In the genomic region with DNA sequence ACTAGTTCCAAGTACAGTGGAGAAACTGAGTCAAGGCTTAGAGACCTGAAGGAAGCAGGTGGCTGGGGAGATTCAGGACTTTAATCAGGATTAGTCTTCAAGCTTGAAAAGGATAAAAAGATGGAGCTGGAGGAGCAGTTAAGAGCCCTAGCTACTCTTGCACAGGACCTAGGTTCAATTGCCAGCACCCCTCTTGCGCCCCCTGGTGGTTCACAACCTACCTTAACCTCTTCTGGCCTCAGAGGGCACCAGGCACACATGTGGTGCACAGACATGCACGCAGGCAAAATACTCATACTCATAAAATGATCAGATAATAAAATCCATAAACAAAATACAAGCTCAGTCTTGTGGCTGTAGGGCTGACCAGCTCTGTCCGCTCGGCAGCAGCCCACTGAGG, we compare ENCODE assay signal across 8 mouse cellular contexts. TPM values are rescaled to one million over a fixed set of nuclear protein-coding genes. Genes with fewer than 3 reads are reported as not detected.
A peak's percentile ranks its signal among the peaks of the same experiment; 100 is the strongest.
DNase-seq lines count a peak whose midpoint lies in the region; ATAC-seq lines count a peak whose summit lies in the region.

No protein-coding gene starts in this region.

- H3K4me2 ChIP-seq in midbrain, embryonic 11.5 days: no peak overlapping the region
- no peak overlapping the region for H3K4me2 ChIP-seq in midbrain, embryonic 15.5 days
- no peak overlapping the region for H3K4me2 ChIP-seq in embryonic facial prominence, embryonic 11.5 days (ENCODE audit: low read depth, low read length)
- no peak overlapping the region for H3K4me2 ChIP-seq in limb, embryonic 11.5 days (ENCODE audit: low read depth, severe bottlenecking)
- no peak overlapping the region for H3K4me2 ChIP-seq in neural tube, embryonic 13.5 days

- H3K27me3 ChIP-seq in midbrain, embryonic 11.5 days (ENCODE audit: control insufficient read depth, insufficient read depth, low read length): no peaks in the 10 kb centered on the region
- H3K27me3 ChIP-seq in midbrain, embryonic 15.5 days (replicated peaks): no peaks in the 10 kb centered on the region
- H3K27me3 ChIP-seq in embryonic facial prominence, embryonic 11.5 days (ENCODE audit: control insufficient read depth, insufficient read depth, low read length): no peaks in the 10 kb centered on the region
- H3K27me3 ChIP-seq in limb, embryonic 11.5 days (ENCODE audit: control insufficient read depth, insufficient read depth, low read length): no peaks in the 10 kb centered on the region
- H3K27me3 ChIP-seq in neural tube, embryonic 13.5 days: no peaks in the 10 kb centered on the region

- H3K27ac ChIP-seq in midbrain, embryonic 11.5 days (ENCODE audit: low read depth, low read length): no peak overlapping the region
- no peak overlapping the region for H3K27ac ChIP-seq in midbrain, embryonic 15.5 days
- no peak overlapping the region for H3K27ac ChIP-seq in embryonic facial prominence, embryonic 11.5 days (replicated peaks; ENCODE audit: low read depth, low read length)
- H3K27ac ChIP-seq in limb, embryonic 11.5 days (replicated peaks; ENCODE audit: low read depth, low read length): no peak overlapping the region
- no peak overlapping the region for H3K27ac ChIP-seq in neural tube, embryonic 13.5 days (replicated peaks)

- H3K4me1 ChIP-seq in midbrain, embryonic 11.5 days (ENCODE audit: control insufficient read depth, insufficient read depth, low read length): no peaks in the 10 kb centered on the region
- H3K4me1 ChIP-seq in midbrain, embryonic 15.5 days: peaks cover 4% of the 10 kb centered on the region; the same call in 1 of the 2 replicates
- H3K4me1 ChIP-seq in embryonic facial prominence, embryonic 11.5 days (ENCODE audit: control insufficient read depth, insufficient read depth, low read length): no peaks in the 10 kb centered on the region
- 0 out of 2 replicates have a peak, but pooled peaks cover 2% of the 10 kb centered on the region for H3K4me1 ChIP-seq in limb, embryonic 11.5 days (ENCODE audit: control insufficient read depth, insufficient read depth, low read length)
- peaks cover 4% of the 10 kb centered on the region; the same call in 1 of the 2 replicates for H3K4me1 ChIP-seq in neural tube, embryonic 13.5 days (replicated peaks)

- no peak overlapping the region for H3K4me3 ChIP-seq in midbrain, embryonic 11.5 days (ENCODE audit: low read depth, low read length)
- no peak overlapping the region for H3K4me3 ChIP-seq in midbrain, embryonic 15.5 days
- no peak overlapping the region for H3K4me3 ChIP-seq in embryonic facial prominence, embryonic 11.5 days (ENCODE audit: low read depth, low read length)
- H3K4me3 ChIP-seq in limb, embryonic 11.5 days (ENCODE audit: low read depth, low read length): no peak overlapping the region
- no peak overlapping the region for H3K4me3 ChIP-seq in neural tube, embryonic 13.5 days

- H3K9ac ChIP-seq in midbrain, embryonic 11.5 days (ENCODE audit: low read length): no peak overlapping the region
- no peak overlapping the region for H3K9ac ChIP-seq in midbrain, embryonic 15.5 days
- H3K9ac ChIP-seq in embryonic facial prominence, embryonic 11.5 days (replicated peaks; ENCODE audit: low read length): no peak overlapping the region
- H3K9ac ChIP-seq in limb, embryonic 11.5 days (ENCODE audit: low read length): no peak overlapping the region
- no peak overlapping the region for H3K9ac ChIP-seq in neural tube, embryonic 13.5 days

- DNase-seq in midbrain, embryonic 11.5 days (ENCODE audit: low spot score, missing footprints): peak; percentile 92
- DNase-seq in adrenal gland, postnatal 10 days: peak; percentile 89
- peak; percentile 78 for DNase-seq in embryonic facial prominence, embryonic 11.5 days (ENCODE audit: low spot score)
- DNase-seq in hindlimb bud, embryonic 11.5 days (ENCODE audit: extremely low spot score, low read depth, low spot score): peak; percentile 33
- DNase-seq in limb, embryonic 11.5 days (ENCODE audit: low spot score): peak; percentile 84
- DNase-seq in thymus, postnatal 25 days: peak; percentile 76

- ATAC-seq in midbrain, embryonic 11.5 days (ENCODE audit: low FRiP score): no peak
- ATAC-seq in midbrain, embryonic 15.5 days (replicated peaks): no peak
- ATAC-seq in embryonic facial prominence, embryonic 11.5 days (replicated peaks; ENCODE audit: insufficient number of reproducible peaks, low FRiP score, low TSS enrichment, low read depth): no peak
- ATAC-seq in limb, embryonic 11.5 days (ENCODE audit: insufficient number of reproducible peaks, low FRiP score, low TSS enrichment, low read depth): peak; percentile 8; the same call in 1 of the 2 replicates
- ATAC-seq in neural tube, embryonic 13.5 days (ENCODE audit: low read depth): 0 out of 2 replicates have a peak, but pooled peaks have one; percentile 33

- no peaks in the 10 kb centered on the region for H3K9me3 ChIP-seq in midbrain, embryonic 11.5 days (ENCODE audit: control insufficient read depth, low read length)
- H3K9me3 ChIP-seq in midbrain, embryonic 15.5 days: no peaks in the 10 kb centered on the region
- H3K9me3 ChIP-seq in embryonic facial prominence, embryonic 11.5 days (replicated peaks; ENCODE audit: control insufficient read depth, low read length): no peaks in the 10 kb centered on the region
- H3K9me3 ChIP-seq in limb, embryonic 11.5 days (ENCODE audit: control insufficient read depth, low read length): no peaks in the 10 kb centered on the region
- no peaks in the 10 kb centered on the region for H3K9me3 ChIP-seq in neural tube, embryonic 13.5 days

- 58% methylated on average over 4 of the region's 4 CpGs for WGBS in midbrain, embryonic 11.5 days
- 68% methylated on average over 4 of the region's 4 CpGs for WGBS in midbrain, embryonic 15.5 days
- WGBS in embryonic facial prominence, embryonic 11.5 days: 46% methylated on average over 4 of the region's 4 CpGs
- WGBS in limb, embryonic 11.5 days: 50% methylated on average over 4 of the region's 4 CpGs
- WGBS in neural tube, embryonic 13.5 days: 49% methylated on average over 4 of the region's 4 CpGs

- no peaks in the 10 kb centered on the region for H3K36me3 ChIP-seq in midbrain, embryonic 11.5 days (ENCODE audit: control insufficient read depth, insufficient read depth, low read length)
- no peaks in the 10 kb centered on the region for H3K36me3 ChIP-seq in midbrain, embryonic 15.5 days (replicated peaks)
- no peaks in the 10 kb centered on the region for H3K36me3 ChIP-seq in embryonic facial prominence, embryonic 11.5 days (replicated peaks; ENCODE audit: control insufficient read depth, insufficient read depth, low read depth, low read length)
- no peaks in the 10 kb centered on the region for H3K36me3 ChIP-seq in limb, embryonic 11.5 days (ENCODE audit: control insufficient read depth, insufficient read depth, low read length)
- no peaks in the 10 kb centered on the region for H3K36me3 ChIP-seq in neural tube, embryonic 13.5 days

RNA-seq across cellular contexts. Expression of gene Psmd7, which starts 15.8 kb away (rescaled TPM):
- polyA plus RNA-seq in midbrain, embryonic 11.5 days (2014; fragmentation: Nextera tagmentation; extraction: Ambion mirVana): 317 and 319 TPM in 2 replicates
- 240 and 244 TPM in 2 replicates for polyA plus RNA-seq in midbrain, embryonic 15.5 days (2015; fragmentation: Nextera tagmentation; extraction: Ambion mirVana)
- total RNA-seq in adrenal gland, postnatal 10 days (2021): 10 to 100 TPM; 83.7 to 86.5 TPM
- polyA plus RNA-seq in embryonic facial prominence, embryonic 11.5 days (2014; fragmentation: Nextera tagmentation; extraction: Ambion mirVana): 350 and 362 TPM in 2 replicates
- 409 and 415 TPM in 2 replicates for polyA plus RNA-seq in limb, embryonic 11.5 days (2014; fragmentation: Nextera tagmentation; extraction: Ambion mirVana)
- polyA plus RNA-seq in neural tube, embryonic 13.5 days (2015; fragmentation: Nextera tagmentation; extraction: Ambion mirVana): 259 and 285 TPM in 2 replicates

Comparison
In these comparisons a context has a peak if more than half of its experiments do, and no peak if none do; other contexts are left out.
1. ATAC-seq: peak in limb, embryonic 11.5 days (single experiment) and neural tube, embryonic 13.5 days (single experiment); none in midbrain, embryonic 11.5 days (single experiment), midbrain, embryonic 15.5 days (single experiment) and embryonic facial prominence, embryonic 11.5 days (single experiment).
2. DNase-seq: peak in every context shown above with its lines; median percentile 92 in midbrain, embryonic 11.5 days; 89 in adrenal gland, postnatal 10 days; 84 in limb, embryonic 11.5 days; 78 in embryonic facial prominence, embryonic 11.5 days; 76 in thymus, postnatal 25 days; 33 in hindlimb bud, embryonic 11.5 days.